Mouse (Mus musculus): ENCODE measurements around the gene Upb1. TPM values are rescaled to one million over a fixed set of nuclear protein-coding genes. Genes with fewer than 3 reads are reported as not detected.
"Not testable (repeated sequence)": the region's sequence is repeated elsewhere in the genome, so short reads cannot be mapped to it uniquely, and the experiment has no call there.

Upb1 gene
- total RNA-seq, 1 experiment: 0.62 TPM

DNA sequence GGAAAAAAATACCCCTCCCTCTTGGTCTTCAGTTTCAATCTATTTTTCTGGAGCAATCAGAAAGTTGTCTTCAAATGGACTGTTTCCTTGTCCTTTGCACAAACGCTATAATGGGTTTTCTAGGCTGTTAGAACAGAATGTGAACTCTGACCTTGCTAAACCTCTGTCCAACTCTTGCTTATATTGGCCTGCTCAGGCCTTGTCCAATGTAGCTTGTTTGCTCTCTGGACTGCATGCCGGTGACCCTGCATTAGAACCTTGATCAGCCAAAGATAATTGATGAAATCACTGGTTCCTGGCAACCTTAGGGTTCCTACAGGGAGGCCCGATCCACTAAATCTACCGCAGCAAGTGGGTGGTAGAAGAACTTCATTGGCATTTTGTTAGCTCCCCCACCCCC lies 6.8 kb downstream of the Upb1 start:
- Histone ChIP-seq H3K27ac (ENCODE audit: insufficient read depth, low read depth, low read length, poor library complexity, severe bottlenecking) (no peak overlapping the region), H3K36me3 (ENCODE audit: control insufficient read depth, insufficient read depth, low read length, poor library complexity, severe bottlenecking) (no peaks in the 10 kb centered on the region), H3K4me1 (ENCODE audit: control insufficient read depth in 2 of 2, insufficient read depth in 2 of 2, low read length in 2 of 2, poor library complexity in 1 of 2) (peaks cover 2 to 3% of the 10 kb centered on the region in 2 experiments; a peak in 1 of 4 replicates), H3K4me3 (ENCODE audit: insufficient read depth in 1 of 2, low read depth in 1 of 2, low read length in 2 of 2, poor library complexity in 1 of 2, severe bottlenecking in 1 of 2) (no peak overlapping the region), H3K9ac (ENCODE audit: insufficient read depth, low read depth, low read length, poor library complexity, severe bottlenecking) (no peak overlapping the region), H3K9me3 (ENCODE audit: control insufficient read depth, insufficient read depth, low read depth, low read length) (no peaks in the 10 kb centered on the region)
- no peak for DNase-seq (ENCODE audit: low read depth, low spot score)
- no peak for TF ChIP-seq ZC3H11A (IDR thresholded peaks at IDR 0.05; ENCODE audit: borderline replicate concordance, low read depth, low read length)
- no peak for TF ChIP-seq HCFC1 (IDR thresholded peaks at IDR 0.05; ENCODE audit: borderline replicate concordance, insufficient read depth, low read length)
- no peak for TF ChIP-seq MAFK (IDR thresholded peaks at IDR 0.05; ENCODE audit: insufficient read depth, low read depth, low read length)
- no peak for TF ChIP-seq CHD2 (IDR thresholded peaks at IDR 0.05; ENCODE audit: low read depth, low read length)
- TF ChIP-seq ZNF384 (IDR thresholded peaks at IDR 0.05; ENCODE audit: low read depth, low read length): no peak
- in situ Hi-C loops (cut with MboI; ENCODE audit: low sequenced_read_pairs in 2 of 2, unreplicated experiment in 2 of 2): no loop called here

GRCm38 (mm10) chr10:75411343-75412113 lies 10.6 kb downstream of the Upb1 start:
- H3K9ac ChIP-seq (ENCODE audit: insufficient read depth, low read depth, low read length, poor library complexity, severe bottlenecking); in situ Hi-C loops (cut with MboI; ENCODE audit: low sequenced_read_pairs in 2 of 2, unreplicated experiment in 2 of 2); H3K4me3 ChIP-seq (ENCODE audit: insufficient read depth in 1 of 2, low read depth in 1 of 2, low read length in 2 of 2, poor library complexity in 1 of 2, severe bottlenecking in 1 of 2); DNase-seq (ENCODE audit: low read depth, low spot score); H3K36me3 ChIP-seq (ENCODE audit: control insufficient read depth, insufficient read depth, low read length, poor library complexity, severe bottlenecking); H3K27ac ChIP-seq (ENCODE audit: insufficient read depth, low read depth, low read length, poor library complexity, severe bottlenecking); H3K4me1 ChIP-seq (ENCODE audit: control insufficient read depth in 2 of 2, insufficient read depth in 2 of 2, low read length in 2 of 2, poor library complexity in 1 of 2); H3K9me3 ChIP-seq (ENCODE audit: control insufficient read depth, insufficient read depth, low read depth, low read length): not testable (repeated sequence)

GRCm38 (mm10) chr10:75412114-75413103 lies 11.5 kb downstream of the Upb1 start:
- Histone ChIP-seq H3K9me3 (ENCODE audit: control insufficient read depth, insufficient read depth, low read depth, low read length) (no peaks in the 10 kb centered on the region), H3K4me1 (ENCODE audit: control insufficient read depth in 2 of 2, insufficient read depth in 2 of 2, low read length in 2 of 2, poor library complexity in 1 of 2) (no peaks in the 10 kb centered on the region), H3K36me3 (ENCODE audit: control insufficient read depth, insufficient read depth, low read length, poor library complexity, severe bottlenecking) (no peaks in the 10 kb centered on the region), H3K9ac (ENCODE audit: insufficient read depth, low read depth, low read length, poor library complexity, severe bottlenecking) (no peak overlapping the region), H3K27ac (ENCODE audit: insufficient read depth, low read depth, low read length, poor library complexity, severe bottlenecking) (no peak overlapping the region), H3K4me3 (ENCODE audit: insufficient read depth in 1 of 2, low read depth in 1 of 2, low read length in 2 of 2, poor library complexity in 1 of 2, severe bottlenecking in 1 of 2) (no peak overlapping the region)
- no peak for DNase-seq (ENCODE audit: low read depth, low spot score)
- in situ Hi-C loops (cut with MboI; ENCODE audit: low sequenced_read_pairs in 2 of 2, unreplicated experiment in 2 of 2): no loop called here
- TF ChIP-seq ZC3H11A (IDR thresholded peaks at IDR 0.05; ENCODE audit: borderline replicate concordance, low read depth, low read length) (no peak), MAFK (IDR thresholded peaks at IDR 0.05; ENCODE audit: insufficient read depth, low read depth, low read length) (no peak), ZNF384 (IDR thresholded peaks at IDR 0.05; ENCODE audit: low read depth, low read length) (no peak), HCFC1 (IDR thresholded peaks at IDR 0.05; ENCODE audit: borderline replicate concordance, insufficient read depth, low read length) (no peak), CHD2 (IDR thresholded peaks at IDR 0.05; ENCODE audit: low read depth, low read length) (no peak)

GRCm38 (mm10) chr10:75414925-75415324 lies 14.0 kb downstream of the Upb1 start:
- TF ChIP-seq ZNF384 (IDR thresholded peaks at IDR 0.05; ENCODE audit: low read depth, low read length): no peak
- no peak for TF ChIP-seq CHD2 (IDR thresholded peaks at IDR 0.05; ENCODE audit: low read depth, low read length)
- TF ChIP-seq ZC3H11A (IDR thresholded peaks at IDR 0.05; ENCODE audit: borderline replicate concordance, low read depth, low read length): no peak
- TF ChIP-seq HCFC1 (IDR thresholded peaks at IDR 0.05; ENCODE audit: borderline replicate concordance, insufficient read depth, low read length): no peak
- TF ChIP-seq MAFK (IDR thresholded peaks at IDR 0.05; ENCODE audit: insufficient read depth, low read depth, low read length): no peak
- no peak for DNase-seq (ENCODE audit: low read depth, low spot score)
- H3K4me1 ChIP-seq (ENCODE audit: control insufficient read depth in 2 of 2, insufficient read depth in 2 of 2, low read length in 2 of 2, poor library complexity in 1 of 2): no peaks in the 10 kb centered on the region
- no peaks in the 10 kb centered on the region for H3K9me3 ChIP-seq (ENCODE audit: control insufficient read depth, insufficient read depth, low read depth, low read length)
- H3K4me3 ChIP-seq (ENCODE audit: insufficient read depth in 1 of 2, low read depth in 1 of 2, low read length in 2 of 2, poor library complexity in 1 of 2, severe bottlenecking in 1 of 2): no peak overlapping the region
- in situ Hi-C loops (cut with MboI; ENCODE audit: low sequenced_read_pairs in 2 of 2, unreplicated experiment in 2 of 2): no loop called here
- no peak overlapping the region for H3K27ac ChIP-seq (ENCODE audit: insufficient read depth, low read depth, low read length, poor library complexity, severe bottlenecking)
- no peak overlapping the region for H3K9ac ChIP-seq (ENCODE audit: insufficient read depth, low read depth, low read length, poor library complexity, severe bottlenecking)
- H3K36me3 ChIP-seq (ENCODE audit: control insufficient read depth, insufficient read depth, low read length, poor library complexity, severe bottlenecking): no peaks in the 10 kb centered on the region

Measured in ES-E14 (cell line).